ENCODE assay signal across 8 mouse cellular contexts in genomic region chr1:86703300-86703964, GRCm38 (mm10). TPM values are rescaled to one million over a fixed set of nuclear protein-coding genes. Genes with fewer than 3 reads are reported as not detected.
DNase-seq lines count a peak whose midpoint lies in the region; ATAC-seq and TF ChIP-seq lines count a peak whose summit lies in the region.

Gene Dis3l2 (plus strand): TSS chr1:86703808.

- peak within 1 kb of the TSS; percentile 83 for H3K4me2 ChIP-seq in kidney, embryonic 15.5 days

- 4% methylated on average over 53 of the region's 54 CpGs for WGBS in heart, embryonic 10.5 days
- WGBS in kidney, embryonic 15.5 days, result 2% methylated on average over 54 of the region's 54 CpGs

- H3K9me3 ChIP-seq in heart, embryonic 10.5 days, result no peaks in the 10 kb centered on the region
- no peaks in the 10 kb centered on the region for H3K9me3 ChIP-seq in kidney, embryonic 15.5 days (replicated peaks)

- H3K36me3 ChIP-seq in heart, embryonic 10.5 days, result no peaks in the 10 kb centered on the region
- H3K36me3 ChIP-seq in kidney, embryonic 15.5 days, result no peaks in the 10 kb centered on the region

- DNase-seq in A20 (ENCODE audit: low read depth, low spot score), result peak; percentile 88
- peak; percentile 90 for DNase-seq in heart, embryonic 10.5 days (ENCODE audit: low spot score)
- DNase-seq in liver, result peak; percentile 82
- peak; percentile 73 to 87 for DNase-seq in spleen, postnatal 4 days (ENCODE audit: low spot score in 2 of 2)

- TF ChIP-seq CTCF in bone marrow macrophage, adult 2 months (IDR thresholded peaks at IDR 0.05; ENCODE audit: low read depth, low read length), result no peak
- TF ChIP-seq CTCF in embryonic fibroblast, embryonic 13.5 days (IDR thresholded peaks at IDR 0.05; ENCODE audit: borderline replicate concordance, insufficient read depth, low read length), result no peak

- H3K4me1 ChIP-seq in bone marrow macrophage, adult 2 months (ENCODE audit: control insufficient read depth, insufficient read depth, low read length), result peaks cover 4% of the 10 kb centered on the region
- no peaks in the 10 kb centered on the region for H3K4me1 ChIP-seq in embryonic fibroblast, embryonic 13.5 days (ENCODE audit: control insufficient read depth, insufficient read depth, low read length)
- H3K4me1 ChIP-seq in heart, embryonic 10.5 days, result 0 out of 2 replicates have a peak, but pooled peaks cover 7% of the 10 kb centered on the region
- peaks cover 18% of the 10 kb centered on the region for H3K4me1 ChIP-seq in kidney, embryonic 15.5 days

- TF ChIP-seq POLR2A in bone marrow macrophage, adult 2 months (IDR thresholded peaks at IDR 0.05; ENCODE audit: borderline replicate concordance, low read depth, low read length), result no peak
- peak; percentile 62 for TF ChIP-seq POLR2A in embryonic fibroblast, embryonic 13.5 days (IDR thresholded peaks at IDR 0.05; ENCODE audit: low read depth, low read length)

- peak within 1 kb of the TSS; percentile 98 for H3K4me3 ChIP-seq in bone marrow macrophage, adult 2 months (ENCODE audit: insufficient read depth, low read length)
- peak within 1 kb of the TSS; percentile 86 for H3K4me3 ChIP-seq in embryonic fibroblast, embryonic 13.5 days (ENCODE audit: insufficient read depth, low read length)
- peak within 1 kb of the TSS; percentile 92 for H3K4me3 ChIP-seq in heart, embryonic 10.5 days
- peak within 1 kb of the TSS; percentile 86 for H3K4me3 ChIP-seq in kidney, embryonic 15.5 days (replicated peaks)

- H3K27ac ChIP-seq in bone marrow macrophage, adult 2 months (ENCODE audit: insufficient read depth, low read depth, low read length), result peak within 1 kb of the TSS; percentile 60
- peak within 1 kb of the TSS; percentile 36 for H3K27ac ChIP-seq in embryonic fibroblast, embryonic 13.5 days (ENCODE audit: insufficient read depth, low read length)
- peak within 1 kb of the TSS; percentile 92 for H3K27ac ChIP-seq in heart, embryonic 10.5 days
- H3K27ac ChIP-seq in kidney, embryonic 15.5 days, result peak within 1 kb of the TSS; percentile 92

- ATAC-seq in kidney, embryonic 15.5 days (replicated peaks; ENCODE audit: low FRiP score), result peak; percentile 95
- peak; percentile 80 for ATAC-seq in monocyte, adult 5-6 weeks (replicated peaks; ENCODE audit: insufficient number of reproducible peaks, low FRiP score, low TSS enrichment, poor library complexity, severe bottlenecking)

- no peaks in the 10 kb centered on the region for H3K27me3 ChIP-seq in heart, embryonic 10.5 days (ENCODE audit: insufficient read depth, poor library complexity, severe bottlenecking)
- H3K27me3 ChIP-seq in kidney, embryonic 15.5 days, result no peaks in the 10 kb centered on the region

- peak within 1 kb of the TSS; percentile 92 for H3K9ac ChIP-seq in kidney, embryonic 15.5 days

RNA-seq across cellular contexts. Expression of gene Dis3l2, which starts in this region (rescaled TPM):
- 13.2 and 13.8 TPM in 2 replicates for polyA plus RNA-seq in bone marrow macrophage, adult 2 months (2012; ENCODE audit: insufficient read depth, insufficient read length, missing spikeins)
- 7.5 and 7.7 TPM in 2 replicates for polyA plus RNA-seq in embryonic fibroblast, embryonic 13.5 days (2011; ENCODE audit: insufficient read length, low read depth, missing spikeins)
- 20.6 and 23.2 TPM in 2 replicates for polyA plus RNA-seq in heart, embryonic 10.5 days (2016; fragmentation: Nextera tagmentation; extraction: Ambion mirVana)
- 26.8 and 30.5 TPM in 2 replicates for polyA plus RNA-seq in kidney, embryonic 15.5 days (2015; fragmentation: Nextera tagmentation; extraction: Ambion mirVana)
- total RNA-seq in monocyte, adult 5-6 weeks (2017), result 9.6 to 26.3 TPM (median 12.6 TPM) in 3 replicates

Comparison
In these comparisons a context has a peak if more than half of its experiments do, and no peak if none do; other contexts are left out.
1. Peak in every context shown above with its lines: DNase-seq, ATAC-seq, H3K4me3 ChIP-seq and H3K27ac ChIP-seq.
2. H3K27ac ChIP-seq: peak in every context shown above with its lines; median percentile 92 in heart, embryonic 10.5 days; 92 in kidney, embryonic 15.5 days; 60 in bone marrow macrophage, adult 2 months; 36 in embryonic fibroblast, embryonic 13.5 days.